Mouse (Mus musculus): Measurements from ENCODE around the gene Fxyd5. TPM values are rescaled to one million over a fixed set of nuclear protein-coding genes. Genes with fewer than 3 reads are reported as not detected.

Gene Fxyd5
- total and polyA plus RNA-seq, 2 experiments, result 3.6 to 7.8 TPM

- 91% methylated on average over 4 of the region's 4 CpGs for WGBS
Measured at GRCm38 (mm10) chr7:31039011-31039410, 3.3 kb downstream of the Fxyd5 start.

GRCm38 (mm10) chr7:31037675-31038074 is 4.6 kb downstream of the Fxyd5 start:
- no peak overlapping the region for H3K27ac ChIP-seq (replicated peaks; ENCODE audit: insufficient read depth, low read depth, low read length)

More at GRCm38 (mm10) chr7:31039011-31039410, 3.3 kb downstream of the Fxyd5 start:
- no peak overlapping the region for H3K27ac ChIP-seq (replicated peaks; ENCODE audit: insufficient read depth, low read depth, low read length)
- no peaks in the 10 kb centered on the region for H3K36me3 ChIP-seq (ENCODE audit: control insufficient read depth, insufficient read depth, low read length)
- no peaks in the 10 kb centered on the region for H3K4me1 ChIP-seq (ENCODE audit: control insufficient read depth, insufficient read depth, low read length)
- H3K79me2 ChIP-seq (ENCODE audit: control insufficient read depth, insufficient read depth, low read length), result no peaks in the 10 kb centered on the region
- no peaks in the 10 kb centered on the region for H3K27me3 ChIP-seq (ENCODE audit: control insufficient read depth, insufficient read depth, low read length)
- no peak overlapping the region for H3K4me3 ChIP-seq (ENCODE audit: insufficient read depth, low read depth, low read length)
- TF ChIP-seq CTCF (IDR thresholded peaks at IDR 0.05; ENCODE audit: low read depth, low read length) (no peak), POLR2A (IDR thresholded peaks at IDR 0.05; ENCODE audit: extremely low read depth, insufficient read depth, low read length) (no peak)
- no peak for DNase-seq (ENCODE audit: extremely low read depth, low read depth, low spot score)
- no peak overlapping the region for H3K9ac ChIP-seq (ENCODE audit: low read depth, low read length)

DNA sequence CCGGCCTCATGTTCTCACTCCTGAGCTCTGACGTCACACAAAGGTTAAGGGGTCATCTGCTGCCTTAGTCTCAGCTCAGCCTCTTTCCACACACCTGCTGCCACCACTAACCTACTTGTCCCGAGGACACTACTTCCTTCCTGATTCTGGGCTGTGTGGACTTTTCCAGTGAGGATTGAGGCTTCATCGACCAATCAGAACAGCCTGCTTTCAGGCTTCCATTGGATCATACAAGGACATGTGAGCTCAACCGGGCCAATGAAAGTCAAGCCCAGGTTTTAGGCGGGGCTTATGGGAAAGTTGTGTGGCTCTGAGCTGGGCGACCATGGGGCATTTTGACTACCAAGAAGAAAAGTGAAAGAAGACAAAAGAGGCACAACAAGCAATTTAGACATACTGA is 5.4 kb downstream of the Fxyd5 start:
- no peak overlapping the region for H3K27ac ChIP-seq (replicated peaks; ENCODE audit: insufficient read depth, low read depth, low read length)
- no peak overlapping the region for H3K4me3 ChIP-seq (ENCODE audit: insufficient read depth, low read depth, low read length)
- no peaks in the 10 kb centered on the region for H3K4me1 ChIP-seq (ENCODE audit: control insufficient read depth, insufficient read depth, low read length)
- peak; percentile 28 for DNase-seq (ENCODE audit: extremely low read depth, low read depth, low spot score)
- H3K9ac ChIP-seq (ENCODE audit: low read depth, low read length), result no peak overlapping the region
- no peaks in the 10 kb centered on the region for H3K79me2 ChIP-seq (ENCODE audit: control insufficient read depth, insufficient read depth, low read length)
- no peaks in the 10 kb centered on the region for H3K27me3 ChIP-seq (ENCODE audit: control insufficient read depth, insufficient read depth, low read length)
- no peaks in the 10 kb centered on the region for H3K36me3 ChIP-seq (ENCODE audit: control insufficient read depth, insufficient read depth, low read length)
- 72% methylated on average over 7 of the region's 7 CpGs for WGBS
- TF ChIP-seq POLR2A (IDR thresholded peaks at IDR 0.05; ENCODE audit: extremely low read depth, insufficient read depth, low read length) (no peak), CTCF (IDR thresholded peaks at IDR 0.05; ENCODE audit: low read depth, low read length) (no peak)

More at GRCm38 (mm10) chr7:31037675-31038074, 4.6 kb downstream of the Fxyd5 start:
- WGBS, result 71% methylated on average over 2 of the region's 2 CpGs
- Histone ChIP-seq H3K79me2 (ENCODE audit: control insufficient read depth, insufficient read depth, low read length) (no peaks in the 10 kb centered on the region), H3K9ac (ENCODE audit: low read depth, low read length) (no peak overlapping the region), H3K4me1 (ENCODE audit: control insufficient read depth, insufficient read depth, low read length) (no peaks in the 10 kb centered on the region), H3K36me3 (ENCODE audit: control insufficient read depth, insufficient read depth, low read length) (no peaks in the 10 kb centered on the region), H3K4me3 (ENCODE audit: insufficient read depth, low read depth, low read length) (no peak overlapping the region), H3K27me3 (ENCODE audit: control insufficient read depth, insufficient read depth, low read length) (no peaks in the 10 kb centered on the region)
- no peak for DNase-seq (ENCODE audit: extremely low read depth, low read depth, low spot score)
- TF ChIP-seq CTCF (IDR thresholded peaks at IDR 0.05; ENCODE audit: low read depth, low read length) (no peak), POLR2A (IDR thresholded peaks at IDR 0.05; ENCODE audit: extremely low read depth, insufficient read depth, low read length) (no peak)

DNA sequence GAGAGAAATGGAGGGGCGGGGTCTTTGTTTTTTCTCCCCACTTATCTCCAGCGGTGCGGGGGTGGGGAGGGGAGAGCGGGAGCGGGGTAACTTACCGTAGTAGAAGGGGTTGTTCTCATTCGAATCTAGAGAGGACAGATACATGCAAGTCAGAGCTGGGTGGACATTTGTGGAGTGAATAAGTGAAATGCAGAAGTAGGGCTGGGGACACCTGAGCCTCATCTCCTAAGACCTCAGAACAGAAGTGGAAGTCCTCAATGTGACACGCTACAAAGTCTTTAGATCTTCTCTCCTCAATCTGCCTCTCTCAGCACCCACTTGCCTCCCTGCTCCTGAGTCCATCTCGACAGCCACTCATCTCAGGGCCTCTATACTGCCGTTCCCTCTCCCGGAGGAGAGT is 7.0 kb downstream of the Fxyd5 start:
- Histone ChIP-seq H3K4me3 (ENCODE audit: insufficient read depth, low read depth, low read length) (no peak overlapping the region), H3K27me3 (ENCODE audit: control insufficient read depth, insufficient read depth, low read length) (no peaks in the 10 kb centered on the region), H3K36me3 (ENCODE audit: control insufficient read depth, insufficient read depth, low read length) (no peaks in the 10 kb centered on the region), H3K27ac (replicated peaks; ENCODE audit: insufficient read depth, low read depth, low read length) (no peak overlapping the region), H3K4me1 (ENCODE audit: control insufficient read depth, insufficient read depth, low read length) (no peaks in the 10 kb centered on the region), H3K79me2 (ENCODE audit: control insufficient read depth, insufficient read depth, low read length) (no peaks in the 10 kb centered on the region), H3K9ac (ENCODE audit: low read depth, low read length) (no peak overlapping the region)
- 90% methylated on average over 11 of the region's 11 CpGs for WGBS
- no peak for DNase-seq (ENCODE audit: extremely low read depth, low read depth, low spot score)
- TF ChIP-seq POLR2A (IDR thresholded peaks at IDR 0.05; ENCODE audit: extremely low read depth, insufficient read depth, low read length) (no peak), CTCF (IDR thresholded peaks at IDR 0.05; ENCODE audit: low read depth, low read length) (no peak)

- Histone ChIP-seq H3K27ac (replicated peaks; ENCODE audit: insufficient read depth, low read depth, low read length) (no peak overlapping the region), H3K27me3 (ENCODE audit: control insufficient read depth, insufficient read depth, low read length) (no peaks in the 10 kb centered on the region), H3K79me2 (ENCODE audit: control insufficient read depth, insufficient read depth, low read length) (no peaks in the 10 kb centered on the region), H3K4me1 (ENCODE audit: control insufficient read depth, insufficient read depth, low read length) (no peaks in the 10 kb centered on the region), H3K4me3 (ENCODE audit: insufficient read depth, low read depth, low read length) (no peak overlapping the region), H3K36me3 (ENCODE audit: control insufficient read depth, insufficient read depth, low read length) (no peaks in the 10 kb centered on the region), H3K9ac (ENCODE audit: low read depth, low read length) (no peak overlapping the region)
- WGBS, result 68% methylated on average over 11 of the region's 11 CpGs
- DNase-seq (ENCODE audit: extremely low read depth, low read depth, low spot score), result peak; percentile 18
- peak; percentile 72 for TF ChIP-seq CTCF (IDR thresholded peaks at IDR 0.05; ENCODE audit: low read depth, low read length)
- no peak for TF ChIP-seq POLR2A (IDR thresholded peaks at IDR 0.05; ENCODE audit: extremely low read depth, insufficient read depth, low read length)
Measured at GRCm38 (mm10) chr7:31034789-31035188, 7.5 kb downstream of the Fxyd5 start.

DNA sequence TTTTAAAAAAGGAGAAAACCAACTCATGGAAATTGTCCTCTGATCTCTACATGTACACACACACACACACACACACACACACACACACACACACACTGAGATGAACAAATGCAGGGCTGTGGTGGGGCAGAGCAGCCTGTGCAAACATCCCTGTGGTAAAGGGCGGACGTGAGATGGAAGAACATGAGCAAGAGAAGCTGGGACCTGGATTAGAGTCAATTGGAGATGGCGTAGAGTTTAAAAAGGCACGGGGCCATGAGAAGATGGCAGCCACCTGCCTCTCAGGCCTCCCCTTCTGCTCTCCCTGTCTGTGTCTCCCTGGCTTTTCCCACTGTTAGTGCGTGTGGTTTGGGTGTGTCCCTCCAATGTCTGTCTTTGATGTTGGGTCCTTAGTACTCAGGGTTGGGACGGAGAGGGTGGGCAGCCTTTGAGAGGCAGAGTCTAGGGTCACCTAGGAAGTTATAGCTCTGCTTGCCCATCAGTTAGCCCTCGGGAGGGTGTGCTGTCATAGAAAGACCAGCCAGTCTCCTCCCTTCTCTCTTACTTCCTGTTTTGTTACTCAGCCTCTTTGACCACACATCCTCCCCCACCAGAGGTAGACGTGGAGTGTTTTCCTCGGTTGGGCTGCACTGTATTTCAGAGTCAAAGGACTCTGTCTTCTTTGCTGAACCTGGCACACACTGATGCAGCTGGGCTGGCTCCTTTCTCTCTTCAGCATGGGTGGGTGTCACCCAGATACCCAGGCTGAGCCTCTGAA is 8.7 kb downstream of the Fxyd5 start:
- no peak for TF ChIP-seq POLR2A (IDR thresholded peaks at IDR 0.05; ENCODE audit: extremely low read depth, insufficient read depth, low read length)
- TF ChIP-seq CTCF (IDR thresholded peaks at IDR 0.05; ENCODE audit: low read depth, low read length), result no peak
- Histone ChIP-seq H3K79me2 (ENCODE audit: control insufficient read depth, insufficient read depth, low read length) (no peaks in the 10 kb centered on the region), H3K4me1 (ENCODE audit: control insufficient read depth, insufficient read depth, low read length) (no peaks in the 10 kb centered on the region), H3K27me3 (ENCODE audit: control insufficient read depth, insufficient read depth, low read length) (no peaks in the 10 kb centered on the region), H3K9ac (ENCODE audit: low read depth, low read length) (no peak overlapping the region), H3K4me3 (ENCODE audit: insufficient read depth, low read depth, low read length) (no peak overlapping the region), H3K27ac (replicated peaks; ENCODE audit: insufficient read depth, low read depth, low read length) (no peak overlapping the region), H3K36me3 (ENCODE audit: control insufficient read depth, insufficient read depth, low read length) (no peaks in the 10 kb centered on the region)
- DNase-seq (ENCODE audit: extremely low read depth, low read depth, low spot score), result no peak
- WGBS, result 69% methylated on average over 9 of the region's 9 CpGs

Measured in liver, adult 2 months (tissue).